Mouse (Mus musculus) spleen, adult 2 months (tissue): ENCODE data around the gene Pdzrn4. TPM values are rescaled to one million over a fixed set of nuclear protein-coding genes. Genes with fewer than 3 reads are reported as not detected.

ENCODE experiments used
- DNase-seq, 2 experiments: peaks; one replicate each; pipeline versions ENCODE4 v3.0.0 to v3.0.0-alpha.2; 2012 to 2021; ENCODE audit warnings: low spot score in 2 of 2, low read depth in 1 of 2
- H3K27ac ChIP-seq: fragments of 200-500 bp; 2 replicates; pipeline ENCODE4 v1.5.1; 2012; ENCODE audit warnings: low read length, inconsistent platforms; ENCODE audit not compliant: insufficient read depth
- H3K27me3 ChIP-seq: fragments of 200-500 bp; 2 replicates; pipeline ENCODE4 v1.6.1; 2012; ENCODE audit warnings: mild to moderate bottlenecking, moderate library complexity, low read length, inconsistent platforms; ENCODE audit not compliant: control insufficient read depth, insufficient read depth
- H3K36me3 ChIP-seq: fragments of 200-500 bp; 2 replicates; pipeline ENCODE4 v1.6.1; 2012; ENCODE audit warnings: mild to moderate bottlenecking, low read length, inconsistent platforms; ENCODE audit not compliant: control insufficient read depth, insufficient read depth
- H3K4me1 ChIP-seq: fragments of 200-500 bp; 2 replicates; pipeline ENCODE4 v1.6.1; 2011; ENCODE audit warnings: inconsistent platforms; ENCODE audit not compliant: control insufficient read depth, insufficient read depth, insufficient read length
- H3K4me3 ChIP-seq: fragments of 200-500 bp; 2 replicates; pipeline ENCODE4 v1.5.1; 2011; ENCODE audit warnings: mild to moderate bottlenecking, inconsistent platforms; ENCODE audit not compliant: insufficient read depth, insufficient read length; ENCODE audit errors: extremely low read depth
- CTCF ChIP-seq: fragments of 200-500 bp; IDR thresholded peaks from 2 replicates; pipeline ENCODE4 v1.5.1; 2011; ENCODE audit warnings: mild to moderate bottlenecking, inconsistent platforms; ENCODE audit not compliant: insufficient read depth, insufficient read length, insufficient replicate concordance; ENCODE audit errors: extremely low read depth
- POLR2A ChIP-seq: fragments of 200-500 bp; IDR thresholded peaks from 2 replicates; pipeline ENCODE4 v1.6.1; 2011; ENCODE audit warnings: low read depth, low read length, inconsistent platforms
- WGBS: fragments of 180-500 bp; shearing (Covaris S2); methylation state at CpG from one replicate; pipeline ENCODE4 v1.1.7; 2018; 5-methylcytosine and 5-hydroxymethylcytosine counted together
- polyA plus RNA-seq: library from polyadenylated mRNA; depleted of rRNA; stranded (reverse); fragments of >200 nt; gene quantifications from 2 replicates; pipeline ENCODE4 v1.2.3, GENCODE M21; 2012

The Pdzrn4 gene
- polyA plus RNA-seq, 1 experiment: 0.02 TPM

DNA sequence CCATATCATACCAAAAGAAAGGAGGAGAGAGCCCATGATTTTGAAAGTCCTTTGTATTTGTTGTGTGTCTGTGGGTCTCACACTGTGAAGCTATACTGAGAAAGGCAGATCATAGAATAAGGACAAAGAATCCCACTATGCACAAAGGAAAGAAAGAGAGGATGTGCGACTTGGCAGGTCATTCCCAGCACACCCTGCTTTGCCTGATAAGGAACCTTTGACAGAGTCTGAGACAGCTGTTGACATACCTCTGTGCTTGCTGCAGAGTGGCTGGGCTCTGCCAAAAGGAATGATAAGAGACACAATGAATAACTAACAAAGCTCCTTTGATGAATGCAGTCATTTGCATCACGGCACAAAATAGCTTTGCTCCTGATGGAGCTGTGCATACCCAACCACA, 232.5 kb downstream of the Pdzrn4 start:
- DNase-seq: no peak
- WGBS: 53% methylated on average over 2 of the region's 2 CpGs
- TF ChIP-seq CTCF (no peak), POLR2A (no peak)
- Histone ChIP-seq H3K27ac (no peak overlapping the region), H3K27me3 (no peaks in the 10 kb centered on the region), H3K4me3 (no peak overlapping the region), H3K4me1 (no peaks in the 10 kb centered on the region), H3K36me3 (no peaks in the 10 kb centered on the region)

DNA sequence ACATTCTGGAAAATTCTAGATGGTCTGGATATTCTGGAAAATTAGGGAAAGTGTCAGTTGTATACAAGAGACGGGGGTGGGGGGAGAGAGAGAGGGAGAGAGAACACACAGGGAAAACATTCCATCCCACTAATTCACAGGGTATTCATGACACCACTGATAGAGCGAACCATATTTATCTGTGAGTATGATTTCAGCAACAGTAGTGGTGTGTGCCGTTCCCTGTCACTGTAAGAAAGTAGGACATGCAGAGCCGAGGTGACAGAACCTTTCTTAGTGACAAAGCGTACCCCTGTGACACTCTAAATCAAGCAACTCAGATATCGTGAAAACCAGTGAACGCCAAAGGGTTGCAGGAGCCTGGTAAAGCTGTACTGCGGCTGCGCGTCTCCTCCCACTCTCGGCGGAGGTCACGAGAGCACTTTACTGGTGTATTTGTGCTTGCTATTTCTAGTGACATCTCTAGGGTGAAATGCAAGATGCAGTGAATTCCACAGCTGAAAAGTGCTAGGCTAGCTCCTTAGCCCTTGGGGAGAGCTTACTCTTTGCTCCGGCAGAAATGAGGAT, 237.4 kb downstream of the Pdzrn4 start:
- Histone ChIP-seq H3K4me3 (no peak overlapping the region), H3K27me3 (no peaks in the 10 kb centered on the region), H3K27ac (no peak overlapping the region), H3K4me1 (no peaks in the 10 kb centered on the region), H3K36me3 (no peaks in the 10 kb centered on the region)
- DNase-seq: no peak
- TF ChIP-seq CTCF: no peak
- TF ChIP-seq POLR2A: no peak
- WGBS: 91% methylated on average over 14 of the region's 14 CpGs

DNA sequence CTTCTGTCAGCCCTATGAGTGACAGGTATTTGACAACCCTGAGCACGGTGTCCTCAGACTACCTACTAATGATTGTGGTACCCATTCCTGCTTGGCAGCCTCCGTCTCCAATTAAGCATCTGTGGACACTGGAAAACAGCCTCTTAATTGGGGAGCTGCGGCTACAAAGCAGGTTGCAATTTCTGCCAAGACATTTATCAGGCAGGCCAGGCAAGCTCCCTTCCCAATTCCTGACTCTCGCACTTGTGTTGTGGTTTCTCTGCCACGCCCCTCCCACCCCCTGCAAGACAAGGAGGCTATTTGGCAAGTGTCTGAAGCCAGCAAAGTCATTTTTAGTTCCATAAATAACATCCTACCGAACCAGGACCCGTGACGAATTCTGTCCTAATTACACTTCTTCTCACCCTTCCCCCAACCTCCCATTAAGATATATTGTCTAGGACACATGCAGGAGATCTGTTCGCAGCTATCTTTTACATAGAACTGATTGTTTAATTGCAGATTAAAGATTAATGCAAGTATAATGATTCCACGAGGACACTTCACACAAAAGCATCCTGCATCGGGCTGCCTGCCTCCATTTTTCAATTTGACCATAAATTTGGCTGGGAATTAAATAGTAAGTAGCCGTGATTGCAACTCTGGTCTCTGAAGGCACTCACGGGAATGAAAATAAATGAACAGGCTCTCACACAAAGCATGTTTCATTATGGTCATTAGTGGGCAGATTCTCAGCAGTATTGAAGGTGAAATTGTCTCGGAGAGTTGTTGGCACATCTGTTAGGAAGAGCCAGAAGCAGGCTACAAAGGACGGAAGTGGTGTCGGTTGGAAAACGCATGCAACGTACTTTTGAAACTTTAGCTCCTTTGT, 243.8 kb downstream of the Pdzrn4 start:
- no peaks in the 10 kb centered on the region for H3K4me1 ChIP-seq
- H3K4me3 ChIP-seq: no peak overlapping the region
- no peaks in the 10 kb centered on the region for H3K36me3 ChIP-seq
- H3K27me3 ChIP-seq: no peaks in the 10 kb centered on the region
- 65% methylated on average over 18 of the region's 18 CpGs for WGBS
- no peak for DNase-seq
- TF ChIP-seq CTCF (no peak), POLR2A (no peak)
- H3K27ac ChIP-seq: no peak overlapping the region

DNA sequence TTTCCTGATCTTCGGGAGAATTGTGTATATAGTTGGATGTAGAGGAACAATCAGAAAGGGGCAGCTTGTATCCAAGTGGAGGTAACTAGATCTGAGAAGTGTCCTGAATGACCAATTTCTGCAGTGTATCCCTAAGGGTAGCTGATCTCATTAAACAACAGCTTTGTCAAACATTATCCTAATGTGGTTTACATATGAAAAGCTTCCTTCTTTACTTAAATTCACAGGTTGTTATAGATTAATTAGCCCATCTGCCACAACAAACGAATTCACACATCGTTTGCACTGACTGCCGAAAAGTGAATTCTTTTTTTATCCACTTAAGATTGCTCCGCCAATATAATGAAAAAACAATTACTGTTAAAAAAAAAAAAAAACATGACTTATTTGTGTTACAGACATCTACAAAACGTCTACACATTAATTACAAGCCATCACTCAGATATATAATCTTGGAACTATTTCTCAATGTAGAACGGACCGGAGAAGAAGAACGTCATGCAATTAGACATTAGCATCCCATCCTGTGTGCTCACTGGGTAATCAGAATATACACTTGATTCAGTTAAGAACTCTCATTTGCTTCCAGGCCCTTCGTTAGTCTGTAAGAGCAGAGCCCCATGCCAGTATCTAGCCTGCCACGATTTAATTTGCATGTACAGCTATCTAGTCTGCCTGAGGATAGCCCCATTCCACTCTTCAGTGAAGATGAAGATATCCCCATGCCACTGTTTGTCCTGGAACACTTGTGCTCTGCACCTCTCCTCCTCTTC, 274.8 kb downstream of the Pdzrn4 start:
- H3K27me3 ChIP-seq: no peaks in the 10 kb centered on the region
- no peak overlapping the region for H3K27ac ChIP-seq
- H3K4me1 ChIP-seq: no peaks in the 10 kb centered on the region
- 85% methylated on average over 11 of the region's 11 CpGs for WGBS
- H3K4me3 ChIP-seq: no peak overlapping the region
- no peaks in the 10 kb centered on the region for H3K36me3 ChIP-seq
- no peak for DNase-seq
- TF ChIP-seq POLR2A (no peak), CTCF (no peak)

DNA sequence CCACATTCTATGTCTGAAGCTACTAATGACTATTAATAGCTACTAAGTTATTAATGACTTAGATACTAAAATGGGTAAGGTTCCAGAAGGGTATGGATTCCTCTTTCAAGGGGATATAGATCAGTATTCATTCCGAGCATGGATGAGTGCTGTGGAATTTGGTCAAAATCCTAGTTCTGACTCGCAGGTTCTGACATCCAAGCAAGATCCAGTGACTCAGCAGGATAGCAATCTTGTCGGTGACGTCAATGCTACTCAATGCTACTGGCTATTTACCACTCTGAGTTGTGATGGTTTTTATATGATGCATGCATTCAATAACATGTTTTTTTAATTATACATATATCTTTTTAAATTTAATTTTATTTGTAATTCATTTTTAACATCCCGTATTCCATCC, 279.4 kb downstream of the Pdzrn4 start:
- DNase-seq: no peak
- no peak overlapping the region for H3K4me3 ChIP-seq
- no peaks in the 10 kb centered on the region for H3K27me3 ChIP-seq
- no peaks in the 10 kb centered on the region for H3K36me3 ChIP-seq
- H3K4me1 ChIP-seq: no peaks in the 10 kb centered on the region
- H3K27ac ChIP-seq: no peak overlapping the region
- TF ChIP-seq CTCF: no peak
- TF ChIP-seq POLR2A: no peak
- WGBS: 92% methylated on average over 5 of the region's 5 CpGs

DNA sequence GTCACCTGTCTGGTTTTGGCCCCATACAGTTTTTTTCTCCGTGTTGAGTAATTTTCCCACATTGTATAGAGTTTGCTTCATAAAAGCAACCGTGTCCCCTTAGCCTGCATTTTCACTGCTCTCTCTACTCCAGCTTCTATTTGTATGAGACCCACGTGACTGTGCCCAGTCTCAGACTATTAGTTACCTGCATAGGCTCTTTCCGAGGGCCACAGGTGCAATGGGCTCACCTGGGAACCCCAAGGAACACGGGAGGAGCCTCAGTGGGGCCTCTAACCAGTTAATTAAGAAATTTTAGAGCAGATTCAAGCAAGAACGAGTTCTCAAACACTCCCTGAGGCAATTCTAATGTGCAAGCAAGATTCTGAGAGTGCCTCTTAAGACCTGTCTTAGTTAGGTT, 281.7 kb downstream of the Pdzrn4 start:
- Histone ChIP-seq H3K4me3 (no peak overlapping the region), H3K36me3 (no peaks in the 10 kb centered on the region), H3K27me3 (no peaks in the 10 kb centered on the region), H3K4me1 (no peaks in the 10 kb centered on the region), H3K27ac (no peak overlapping the region)
- no peak for DNase-seq
- no peak for TF ChIP-seq CTCF
- no peak for TF ChIP-seq POLR2A
- 66% methylated on average over 6 of the region's 6 CpGs for WGBS
